Mouse (Mus musculus): ENCODE measurements around the gene Nop9.

Gene Nop9

DNA sequence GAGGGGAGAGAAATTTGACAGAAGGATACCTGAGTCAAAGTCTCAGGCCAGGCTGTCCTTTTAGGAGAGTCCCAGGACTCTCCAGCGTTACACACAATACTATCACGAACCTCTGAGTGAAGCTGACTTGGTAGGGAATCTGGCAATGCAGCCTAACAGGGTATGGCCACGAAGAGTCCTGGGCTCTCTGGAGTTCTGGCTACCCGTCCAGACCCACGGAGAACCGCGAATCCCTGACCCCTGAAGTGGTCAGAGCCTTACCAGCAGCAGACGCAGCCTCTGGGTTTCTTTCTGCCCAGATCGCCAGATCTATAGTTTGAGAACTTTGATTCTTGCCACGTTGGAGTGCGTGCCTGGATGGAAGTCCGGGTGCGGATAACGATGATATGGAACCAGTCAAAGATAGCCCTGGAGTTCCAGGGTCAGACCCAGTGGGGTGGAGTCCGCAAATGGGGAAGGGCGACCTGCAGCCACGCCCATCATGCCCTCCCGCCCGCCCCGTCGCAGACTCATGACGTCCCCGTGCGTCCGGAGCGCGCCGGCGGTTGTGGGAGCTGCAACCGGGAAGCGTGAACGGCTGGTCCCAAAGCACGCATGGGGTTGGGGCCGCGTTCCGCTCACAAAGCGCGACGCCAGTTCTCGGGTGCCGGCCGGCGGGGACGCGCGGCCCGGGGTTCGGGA, at the start of gene Nop9, which contains the start of gene Dhrs1:
Nop9 (plus strand) TSS at position 514 of the 681 bp plus-strand sequence.
Dhrs1 (minus strand) TSS at position 511 of the 681 bp plus-strand sequence.
- DNase-seq (ENCODE audit: low read depth, low spot score) = no peak

DNA sequence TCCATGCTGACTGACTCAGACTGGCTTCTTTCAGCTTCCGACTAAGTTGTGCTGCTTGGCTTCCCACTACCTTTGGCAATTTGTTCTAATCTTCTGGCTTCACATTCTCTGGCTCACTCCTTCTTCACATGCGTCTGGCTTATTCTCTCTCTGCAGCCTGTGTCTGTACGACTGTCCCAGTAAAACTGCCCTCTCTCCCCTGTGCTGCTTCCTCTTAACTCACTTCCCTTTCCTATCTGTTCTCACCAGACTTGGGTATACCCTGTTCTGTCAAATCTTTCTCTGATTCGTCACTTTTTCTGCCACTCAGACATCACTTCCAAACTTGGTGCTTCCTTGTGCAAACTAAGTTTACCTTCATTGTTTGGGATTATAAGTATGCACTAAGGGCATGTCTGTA, 48.3 kb upstream of the Nop9 start:
- DNase-seq (ENCODE audit: low read depth, low spot score) = no peak

GRCm38 (mm10) chr14:55701131-55701530, 44.4 kb upstream of the Nop9 start:
- no peak for DNase-seq (ENCODE audit: low read depth, low spot score)

DNA sequence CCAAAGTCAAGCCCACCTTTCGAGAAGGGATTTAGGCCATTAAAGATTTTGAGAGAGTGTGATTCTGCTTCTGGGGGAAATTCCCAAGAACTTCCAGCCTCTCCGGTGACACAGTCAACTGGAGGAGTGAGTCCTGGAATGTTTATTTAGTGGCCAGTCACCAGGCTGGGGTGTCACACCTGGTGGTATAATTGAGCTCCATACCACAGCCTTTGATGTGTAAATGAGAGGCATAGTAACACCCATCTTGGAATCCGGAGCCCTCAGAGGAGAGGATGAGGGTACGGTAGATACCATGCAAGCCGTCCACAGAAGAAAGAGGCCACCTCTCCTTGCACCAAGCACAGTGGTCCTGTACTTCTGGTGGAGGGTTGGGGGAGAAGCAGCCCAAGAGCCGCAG, 42.7 kb upstream of the Nop9 start:
- no peak for DNase-seq (ENCODE audit: low read depth, low spot score)

DNA sequence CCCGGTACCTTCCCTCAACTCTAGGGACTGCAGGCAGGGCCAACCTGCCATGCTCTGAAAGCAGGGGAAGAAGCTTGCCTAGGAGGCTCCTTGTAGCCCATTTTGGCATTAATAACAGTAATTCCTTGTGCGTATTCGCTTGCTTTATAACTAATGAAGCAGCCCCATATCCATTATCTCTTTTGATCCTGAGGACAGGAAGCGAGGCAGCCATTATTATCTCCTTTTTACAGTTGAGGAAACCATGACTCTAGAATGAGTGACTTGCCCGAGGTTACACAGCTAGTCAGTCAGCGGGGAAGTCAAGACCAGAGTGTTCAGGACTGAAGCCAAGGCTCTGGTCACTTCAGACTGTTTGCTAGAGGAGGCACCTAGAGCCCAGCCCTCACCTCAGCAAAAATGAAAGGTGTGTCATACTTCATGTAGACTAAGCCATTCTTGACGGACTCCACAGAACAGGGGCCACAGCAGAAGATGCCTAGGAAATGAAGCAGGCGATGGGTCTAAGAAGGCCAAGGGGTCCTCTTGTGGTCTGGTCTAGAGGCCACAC, 39.4 kb upstream of the Nop9 start:
- DNase-seq (ENCODE audit: low read depth, low spot score) = no peak

DNA sequence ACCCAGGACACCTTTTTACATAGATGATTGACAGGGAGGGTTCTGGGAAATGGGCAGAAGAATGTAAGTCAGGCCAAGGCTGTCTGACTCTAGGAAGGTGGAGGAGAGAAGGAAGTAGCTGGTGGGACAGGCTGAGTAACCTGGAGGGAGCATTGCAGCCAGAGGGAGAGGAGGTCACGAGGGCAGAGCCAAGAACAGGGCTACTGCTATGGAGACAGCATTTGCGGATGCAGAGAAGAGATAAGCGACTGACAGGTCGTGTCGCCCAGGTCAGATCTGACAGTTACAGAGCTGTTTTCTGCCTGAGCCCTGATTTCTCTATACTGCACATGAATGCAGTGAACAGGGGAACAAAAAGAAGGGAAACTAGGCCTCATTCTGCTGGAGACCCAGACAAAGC, 38.1 kb upstream of the Nop9 start:
- no peak for DNase-seq (ENCODE audit: low read depth, low spot score)

DNA sequence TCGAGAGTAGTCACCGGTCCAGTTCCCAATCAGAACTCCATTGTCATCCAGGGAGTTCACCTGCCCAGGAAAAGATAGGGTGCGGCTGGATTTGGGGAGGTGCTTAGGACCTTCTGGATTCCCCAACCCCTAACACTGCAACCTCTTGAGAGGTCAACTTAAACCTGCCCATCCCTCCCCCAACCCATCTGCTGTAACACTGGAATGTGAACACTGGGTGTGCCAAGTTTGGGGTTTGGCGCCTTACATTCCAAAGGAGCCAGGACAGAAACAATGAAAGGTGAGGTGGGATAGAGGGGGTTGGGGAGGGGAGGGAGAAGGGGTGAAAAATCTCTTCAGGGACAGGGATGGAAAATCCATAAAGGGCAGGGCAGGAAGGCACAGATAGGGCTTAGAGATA, 36.0 kb upstream of the Nop9 start:
- DNase-seq (ENCODE audit: low read depth, low spot score) = no peak

DNA sequence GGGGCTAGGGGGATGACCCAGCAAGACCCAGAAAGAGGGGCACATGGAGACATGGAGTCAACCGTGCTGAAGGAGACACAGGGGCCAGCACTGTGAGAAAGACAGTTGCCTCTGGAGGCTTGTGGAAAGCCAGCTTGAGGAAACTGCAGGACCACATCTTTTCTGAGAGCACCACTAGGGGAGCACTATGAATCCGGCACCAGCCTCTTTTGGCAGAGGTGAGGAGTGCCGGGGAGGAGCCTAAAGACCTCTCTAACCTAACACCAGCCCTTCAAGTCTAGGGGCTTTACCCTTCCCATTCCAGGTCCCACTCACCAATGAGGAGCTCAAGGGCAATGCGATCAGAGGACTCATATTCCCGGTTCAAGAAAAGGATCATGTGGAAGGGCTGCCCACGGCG, 33.7 kb upstream of the Nop9 start:
- DNase-seq (ENCODE audit: low read depth, low spot score) = no peak

DNA sequence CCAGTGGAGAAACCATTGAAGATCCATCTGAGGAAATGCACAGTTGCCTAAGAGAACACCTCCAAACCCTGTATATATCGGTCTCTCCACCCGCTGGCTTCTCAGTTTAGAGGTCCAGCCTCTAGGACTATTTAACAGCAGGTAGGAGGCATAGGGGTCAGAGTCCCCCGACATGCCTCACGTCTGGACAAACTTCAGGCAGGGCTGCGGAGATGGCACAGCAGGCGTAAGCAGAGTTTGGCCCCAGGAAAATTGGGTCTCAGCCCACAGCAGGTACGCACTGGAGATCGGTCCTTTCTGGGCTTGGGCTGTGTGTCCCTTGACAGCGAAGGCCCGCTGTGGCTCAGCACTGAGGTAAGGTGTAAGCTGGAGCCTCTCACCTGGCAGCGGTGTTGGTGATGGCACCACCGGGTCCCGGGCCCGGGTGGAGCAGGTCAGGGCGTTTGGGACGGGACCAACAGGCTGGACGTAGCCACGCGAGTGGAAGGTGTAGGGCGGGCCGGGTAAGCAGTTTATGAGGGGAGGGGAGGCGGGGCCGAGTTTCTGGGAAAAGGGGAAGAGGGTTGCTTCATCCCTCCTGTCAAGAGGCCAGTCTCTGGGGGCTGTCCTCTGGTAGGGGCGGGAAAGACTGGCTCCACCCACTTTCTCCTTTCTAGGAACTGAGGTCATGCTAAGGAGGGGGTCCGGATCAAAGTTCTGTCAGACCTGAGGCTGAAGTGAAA, 32.3 kb upstream of the Nop9 start:
- DNase-seq (ENCODE audit: low read depth, low spot score) = no peak

DNA sequence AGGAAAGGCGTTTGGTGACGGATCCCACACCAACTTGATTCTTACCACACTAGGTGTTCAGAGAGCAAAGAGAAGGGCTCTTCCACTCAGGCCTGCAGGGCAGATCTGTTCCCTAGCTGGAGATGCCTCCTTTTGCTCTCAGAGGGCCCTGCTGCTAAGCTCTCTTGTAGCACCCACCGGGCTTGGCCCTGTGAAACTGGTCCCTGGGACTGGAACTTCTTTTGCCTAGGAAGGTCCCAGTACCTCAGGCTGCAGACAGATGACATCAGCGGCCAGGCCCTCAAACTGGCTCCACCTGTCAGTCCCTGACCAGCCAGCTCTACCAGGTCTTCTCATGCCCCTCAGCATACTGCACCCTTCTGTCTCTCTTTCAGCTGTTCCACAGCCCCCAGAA, 31.8 kb upstream of the Nop9 start, which contains the start of gene Tgm1:
Tgm1 (minus strand) TSS at position 198 of the 394 bp plus-strand sequence.
- DNase-seq (ENCODE audit: low read depth, low spot score) = no peak

- no peak for DNase-seq (ENCODE audit: low read depth, low spot score)
Measured at GRCm38 (mm10) chr14:55714893-55715292, 30.6 kb upstream of the Nop9 start.

DNA sequence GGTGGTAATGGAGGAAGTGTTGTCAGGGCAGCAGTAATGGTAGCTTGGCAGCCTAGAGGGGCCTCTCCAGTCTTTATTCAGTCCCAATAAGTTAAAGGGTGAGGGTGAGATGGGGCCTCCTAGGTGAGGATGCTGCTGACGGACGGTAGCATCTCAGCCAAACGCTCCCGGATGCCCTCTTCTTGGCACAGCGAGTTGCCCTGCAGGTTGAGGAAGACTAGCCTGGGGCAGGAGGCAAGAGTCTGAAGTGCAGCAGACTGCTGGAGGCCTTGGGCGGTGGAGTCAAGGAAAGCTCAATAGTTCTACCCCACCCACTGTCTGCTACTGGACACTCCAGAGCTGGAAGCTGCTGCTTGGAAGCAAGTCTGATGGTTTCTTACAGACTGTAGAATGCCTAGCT, 29.2 kb upstream of the Nop9 start:
- no peak for DNase-seq (ENCODE audit: low read depth, low spot score)

DNA sequence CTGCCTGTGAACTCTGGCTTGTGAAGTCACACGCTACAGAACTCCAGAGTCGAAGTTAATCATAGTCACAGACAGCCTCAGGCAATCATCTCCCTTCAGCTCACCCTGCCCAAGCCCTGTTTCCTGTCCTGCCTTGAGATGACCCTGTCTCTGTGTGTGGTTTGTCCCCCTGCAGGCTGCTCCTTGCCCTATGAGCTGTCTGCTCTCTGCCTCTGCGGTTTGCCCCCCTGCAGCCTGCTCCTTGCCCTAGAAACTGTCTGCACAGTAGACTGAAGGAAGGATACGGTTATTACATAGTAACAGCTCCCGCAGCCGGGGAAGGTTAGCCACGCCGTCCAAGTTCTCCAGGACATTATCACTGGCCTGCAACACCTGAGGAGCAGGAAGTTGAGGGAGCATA, 28.6 kb upstream of the Nop9 start:
- no peak for DNase-seq (ENCODE audit: low read depth, low spot score)

GRCm38 (mm10) chr14:55719737-55720136, 25.8 kb upstream of the Nop9 start:
- no peak for DNase-seq (ENCODE audit: low read depth, low spot score)

GRCm38 (mm10) chr14:55720666-55721065, 24.8 kb upstream of the Nop9 start:
- no peak for DNase-seq (ENCODE audit: low read depth, low spot score)

DNA sequence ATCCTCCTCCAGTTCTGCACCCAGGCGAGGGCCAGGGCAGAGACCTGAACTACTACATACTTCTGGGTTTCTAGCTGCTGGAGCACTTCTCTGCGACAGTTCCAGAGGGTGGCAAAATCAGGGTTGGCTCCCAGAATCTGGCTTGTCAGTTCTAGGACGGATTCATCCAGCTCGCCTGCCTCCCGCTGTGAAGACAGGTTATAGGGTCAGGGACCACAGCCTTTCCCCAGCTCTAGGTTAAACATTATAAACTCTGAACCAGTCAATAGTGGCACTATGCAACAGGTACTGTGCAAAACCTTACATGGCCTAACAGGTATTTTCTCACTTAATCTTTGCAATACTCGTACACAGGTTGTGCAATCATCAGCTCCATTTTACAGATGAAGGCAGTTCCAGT, 24.4 kb upstream of the Nop9 start:
- no peak for DNase-seq (ENCODE audit: low read depth, low spot score)

- DNase-seq (ENCODE audit: low read depth, low spot score) = peak; percentile 86
Measured at GRCm38 (mm10) chr14:55721700-55722437, 23.6 kb upstream of the Nop9 start, which contains the start of gene Rabggta. Gene Rabggta (minus strand): TSS chr14:55722263.

- DNase-seq (ENCODE audit: low read depth, low spot score) = no peak
Measured at GRCm38 (mm10) chr14:55722438-55722945, 23.0 kb upstream of the Nop9 start.

DNA sequence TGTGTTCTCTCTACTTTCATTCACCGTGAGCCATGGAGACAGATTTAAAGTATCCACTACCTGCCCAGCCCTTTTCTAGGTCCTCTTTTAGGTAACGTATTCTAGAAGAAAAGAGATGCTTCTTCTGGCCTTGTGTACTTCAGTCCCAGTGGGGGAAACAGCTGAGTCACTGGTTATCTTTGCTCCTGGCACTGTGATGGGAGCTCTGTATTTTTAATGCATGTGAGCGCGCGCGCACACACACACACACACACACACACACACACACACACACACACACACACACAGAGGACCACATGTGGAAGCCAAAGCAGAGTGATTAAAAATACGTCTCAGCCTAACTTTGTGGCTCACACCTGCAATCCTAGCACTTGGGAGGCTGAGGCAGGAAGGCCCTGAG, 22.1 kb upstream of the Nop9 start:
- DNase-seq (ENCODE audit: low read depth, low spot score) = no peak

DNA sequence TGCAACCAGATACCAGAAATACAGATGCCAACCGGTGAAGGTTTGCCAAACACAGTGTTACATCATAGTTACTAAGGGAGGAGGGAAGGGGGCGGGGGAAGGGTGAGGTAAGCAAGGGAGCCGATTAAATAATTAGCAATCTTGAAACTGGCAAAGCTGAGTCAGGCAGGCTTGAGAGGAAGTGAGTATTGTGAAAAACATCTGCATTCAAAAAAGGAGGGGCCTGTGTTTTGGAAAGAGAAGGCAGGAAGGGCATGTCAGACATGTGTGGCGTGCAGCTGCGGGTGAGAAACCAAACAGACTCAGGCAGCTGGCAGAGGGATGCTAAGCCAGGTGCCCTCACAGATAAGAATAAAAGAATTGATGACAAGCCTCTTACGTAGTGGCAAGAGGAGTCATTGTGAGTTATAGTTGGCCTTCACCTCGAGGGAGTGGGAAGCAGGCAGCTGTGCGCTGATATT, 21.1 kb upstream of the Nop9 start:
- DNase-seq (ENCODE audit: low read depth, low spot score) = no peak

DNA sequence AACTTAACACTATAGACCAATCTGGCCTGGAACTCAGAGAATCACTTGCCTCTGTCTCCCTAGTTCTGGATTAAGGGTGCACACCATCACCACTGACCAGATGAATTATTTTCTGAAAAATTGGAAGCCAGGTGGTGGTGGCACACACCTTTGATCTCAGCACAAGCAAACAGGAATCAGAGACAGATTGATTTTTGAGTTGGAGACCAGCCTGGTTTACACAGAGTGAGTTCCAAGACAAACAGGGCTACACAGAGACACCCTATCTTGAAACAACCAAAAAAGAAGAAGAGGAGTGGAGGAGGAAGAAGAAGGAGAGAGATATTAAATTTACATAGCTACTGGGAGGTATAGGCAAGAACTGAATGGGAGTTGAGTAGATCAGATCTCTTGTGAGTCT, 19.2 kb upstream of the Nop9 start:
- no peak for DNase-seq (ENCODE audit: low read depth, low spot score)
